ENCODE assay signal across 17 mouse cellular contexts in the genomic region with DNA sequence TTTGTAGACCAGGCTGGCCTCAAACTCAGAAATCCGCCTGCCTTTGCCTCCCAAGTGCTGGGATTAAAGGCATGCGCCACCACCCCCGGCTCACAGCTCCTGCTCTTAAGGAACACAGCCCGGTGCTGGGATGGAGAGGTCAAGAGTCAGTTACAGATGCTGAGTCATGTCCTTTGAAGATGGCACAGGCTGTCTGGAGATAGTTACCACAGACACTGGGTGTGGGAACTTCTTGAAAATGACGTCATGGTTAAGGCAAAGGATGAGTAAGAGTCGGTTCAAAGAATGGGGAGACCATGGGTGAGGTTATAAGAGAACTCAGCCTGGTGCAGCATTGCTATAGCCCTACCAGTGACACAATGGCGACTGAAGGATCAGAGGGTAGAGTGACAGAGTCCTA. TPM values are rescaled to one million over a fixed set of nuclear protein-coding genes. Genes with fewer than 3 reads are reported as not detected.
A peak's percentile ranks its signal among the peaks of the same experiment; 100 is the strongest.
DNase-seq lines count a peak whose midpoint lies in the region; ATAC-seq and TF ChIP-seq lines count a peak whose summit lies in the region.
"Had no signal": no experiment of that assay in that cellular context is flagged by ENCODE, and none has a peak within 500 bp of the region (broad histone marks: within the 10 kb centered on the region; RNA-seq: fewer than 3 reads in every experiment).

No protein-coding gene starts in this region.

- H3K36me3 ChIP-seq in heart, embryonic 12.5 days = no peaks in the 10 kb centered on the region
- H3K36me3 ChIP-seq in ES-E14 (ENCODE audit: control insufficient read depth, insufficient read depth, low read length, poor library complexity, severe bottlenecking) = no peaks in the 10 kb centered on the region
- no peaks in the 10 kb centered on the region for H3K36me3 ChIP-seq in liver, embryonic 15.5 days (replicated peaks)
- H3K36me3 ChIP-seq in neural tube, embryonic 15.5 days = no peaks in the 10 kb centered on the region
- H3K36me3 ChIP-seq in forebrain, embryonic 14.5 days (ENCODE audit: control insufficient read depth, insufficient read depth, low read length) = no peaks in the 10 kb centered on the region
- H3K36me3 ChIP-seq: embryonic facial prominence, embryonic 15.5 days; neural tube, embryonic 12.5 days had no signal

- in situ Hi-C loops in ES-E14 (cut with MboI; ENCODE audit: low sequenced_read_pairs in 2 of 2, unreplicated experiment in 2 of 2) = no loop called here

- peak; percentile 91 for ATAC-seq in heart, embryonic 12.5 days (ENCODE audit: insufficient number of reproducible peaks, low FRiP score)
- peak; percentile 97 for ATAC-seq in liver, embryonic 15.5 days (ENCODE audit: insufficient read depth)
- no peak for ATAC-seq in neural tube, embryonic 15.5 days (ENCODE audit: low FRiP score)
- ATAC-seq in forebrain, embryonic 14.5 days = no peak
- ATAC-seq: intestine, embryonic 16.5 days had no signal

- no peaks in the 10 kb centered on the region for H3K9me3 ChIP-seq in heart, embryonic 12.5 days (replicated peaks)
- no peaks in the 10 kb centered on the region for H3K9me3 ChIP-seq in ES-E14 (ENCODE audit: control insufficient read depth, insufficient read depth, low read depth, low read length)
- H3K9me3 ChIP-seq in liver, embryonic 15.5 days (replicated peaks) = no peaks in the 10 kb centered on the region
- no peaks in the 10 kb centered on the region for H3K9me3 ChIP-seq in neural tube, embryonic 15.5 days (replicated peaks)
- H3K9me3 ChIP-seq in forebrain, embryonic 14.5 days (replicated peaks; ENCODE audit: control insufficient read depth, low read length) = no peaks in the 10 kb centered on the region
- H3K9me3 ChIP-seq: embryonic facial prominence, embryonic 15.5 days; neural tube, embryonic 12.5 days had no signal

- H3K9ac ChIP-seq in heart, embryonic 12.5 days = no peak overlapping the region
- H3K9ac ChIP-seq in ES-E14 (ENCODE audit: insufficient read depth, low read depth, low read length, poor library complexity, severe bottlenecking) = peak overlapping the region; percentile 81; the same call in 1 of the 2 replicates
- H3K9ac ChIP-seq in liver, embryonic 15.5 days = no peak overlapping the region
- H3K9ac ChIP-seq in neural tube, embryonic 15.5 days (replicated peaks) = no peak overlapping the region
- no peak overlapping the region for H3K9ac ChIP-seq in forebrain, embryonic 14.5 days (ENCODE audit: low read length)
- H3K9ac ChIP-seq: embryonic facial prominence, embryonic 15.5 days; neural tube, embryonic 12.5 days had no signal

- 50% methylated on average over 7 of the region's 7 CpGs for WGBS in heart, embryonic 12.5 days
- 39% methylated on average over 7 of the region's 7 CpGs for WGBS in liver, embryonic 15.5 days (ENCODE audit: insufficient replicate concordance)
- 80% methylated on average over 7 of the region's 7 CpGs for WGBS in neural tube, embryonic 15.5 days
- WGBS in forebrain, embryonic 14.5 days = 87% methylated on average over 7 of the region's 7 CpGs

- H3K4me2 ChIP-seq in heart, embryonic 12.5 days = no peak overlapping the region
- peak overlapping the region; percentile 35 for H3K4me2 ChIP-seq in liver, embryonic 15.5 days
- H3K4me2 ChIP-seq in neural tube, embryonic 15.5 days = no peak overlapping the region
- H3K4me2 ChIP-seq in forebrain, embryonic 14.5 days (ENCODE audit: low read length) = no peak overlapping the region
- H3K4me2 ChIP-seq: embryonic facial prominence, embryonic 15.5 days; neural tube, embryonic 12.5 days had no signal

- H3K27ac ChIP-seq in heart, embryonic 12.5 days (ENCODE audit: poor library complexity, severe bottlenecking) = no peak overlapping the region
- H3K27ac ChIP-seq in ES-E14 (ENCODE audit: insufficient read depth, low read depth, low read length, poor library complexity, severe bottlenecking) = peak overlapping the region; percentile 99
- H3K27ac ChIP-seq in liver, embryonic 15.5 days (replicated peaks) = no peak overlapping the region
- H3K27ac ChIP-seq in neural tube, embryonic 15.5 days (replicated peaks) = no peak overlapping the region
- no peak overlapping the region for H3K27ac ChIP-seq in forebrain, embryonic 14.5 days (ENCODE audit: low read depth, low read length)
- H3K27ac ChIP-seq: embryonic facial prominence, embryonic 15.5 days; neural tube, embryonic 12.5 days had no signal

- no peaks in the 10 kb centered on the region for H3K27me3 ChIP-seq in heart, embryonic 12.5 days (replicated peaks)
- peaks cover 5% of the 10 kb centered on the region; the same call in 1 of the 2 replicates for H3K27me3 ChIP-seq in liver, embryonic 15.5 days
- H3K27me3 ChIP-seq in neural tube, embryonic 15.5 days (replicated peaks) = no peaks in the 10 kb centered on the region
- H3K27me3 ChIP-seq in forebrain, embryonic 14.5 days (replicated peaks; ENCODE audit: control insufficient read depth, insufficient read depth, low read length) = no peaks in the 10 kb centered on the region
- H3K27me3 ChIP-seq: embryonic facial prominence, embryonic 15.5 days; neural tube, embryonic 12.5 days had no signal

- peaks cover 29% of the 10 kb centered on the region for H3K4me1 ChIP-seq in heart, embryonic 12.5 days (replicated peaks)
- peaks cover 21 to 34% of the 10 kb centered on the region in 2 experiments for H3K4me1 ChIP-seq in ES-E14 (ENCODE audit: control insufficient read depth in 2 of 2, insufficient read depth in 2 of 2, low read length in 2 of 2, poor library complexity in 1 of 2)
- H3K4me1 ChIP-seq in liver, embryonic 15.5 days (replicated peaks) = peaks cover 19% of the 10 kb centered on the region
- H3K4me1 ChIP-seq in neural tube, embryonic 15.5 days = no peaks in the 10 kb centered on the region
- no peaks in the 10 kb centered on the region for H3K4me1 ChIP-seq in forebrain, embryonic 14.5 days (ENCODE audit: control insufficient read depth, insufficient read depth, low read length)

- DNase-seq in heart, adult 8-10 months (ENCODE audit: low spot score) = no peak
- DNase-seq in ES-E14 (ENCODE audit: low read depth, low spot score) = no peak
- DNase-seq in c-Kit-positive CD71-positive TER-119-negative erythroid progenitor cells, embryonic 14.5 days (ENCODE audit: low read depth) = peak; percentile 63
- DNase-seq in thymus, postnatal 36 days = no peak
- no peak for DNase-seq in forebrain, embryonic 14.5 days (ENCODE audit: low spot score)
- DNase-seq: cerebellum, adult 9-11 months; heart, adult 11 months; lung, adult 18-20 months; retina, postnatal 1 day had no signal

- H3K4me3 ChIP-seq in heart, embryonic 12.5 days = no peak overlapping the region
- H3K4me3 ChIP-seq in ES-E14 (ENCODE audit: insufficient read depth in 1 of 2, low read depth in 1 of 2, low read length in 2 of 2, poor library complexity in 1 of 2, severe bottlenecking in 1 of 2) = no peak overlapping the region
- no peak overlapping the region for H3K4me3 ChIP-seq in liver, embryonic 15.5 days (replicated peaks)
- H3K4me3 ChIP-seq in neural tube, embryonic 15.5 days (replicated peaks) = no peak overlapping the region
- H3K4me3 ChIP-seq in forebrain, embryonic 14.5 days (ENCODE audit: low read depth, low read length) = no peak overlapping the region
- H3K4me3 ChIP-seq: embryonic facial prominence, embryonic 15.5 days; neural tube, embryonic 12.5 days had no signal

TF ChIP-seq in ES-E14, 5 proteins besides CTCF, POLR2A, EP300 and RAD21:
- no peak for TF ChIP-seq CHD2 (IDR thresholded peaks at IDR 0.05; ENCODE audit: low read depth, low read length)
- TF ChIP-seq HCFC1 (IDR thresholded peaks at IDR 0.05; ENCODE audit: borderline replicate concordance, insufficient read depth, low read length) = no peak
- peak; percentile 91 for TF ChIP-seq MAFK (IDR thresholded peaks at IDR 0.05; ENCODE audit: insufficient read depth, low read depth, low read length)
- TF ChIP-seq ZC3H11A (IDR thresholded peaks at IDR 0.05; ENCODE audit: borderline replicate concordance, low read depth, low read length) = no peak

RNA-seq across cellular contexts. Expression of gene Klhdc8a, which starts 33.8 kb away (rescaled TPM):
- polyA plus RNA-seq in heart, embryonic 12.5 days (2016; fragmentation: Nextera tagmentation; extraction: Ambion mirVana) = 0.55 and 0.81 TPM in 2 replicates
- total RNA-seq in heart, adult 8-10 months (2022) = 10 to 100 TPM; 11.8 to 22.9 (median 17.5) TPM
- total RNA-seq in ES-E14 (2012; rRNA removed) = 1.2 and 2.8 TPM in 2 replicates
- 0.07 and 0.08 TPM in 2 replicates for polyA plus RNA-seq in liver, embryonic 15.5 days (2015; fragmentation: Nextera tagmentation; extraction: Ambion mirVana)
- 7.5 TPM in 2 replicates for polyA plus RNA-seq in neural tube, embryonic 15.5 days (2015; fragmentation: Nextera tagmentation; extraction: Ambion mirVana)
- 3.4 TPM in 2 replicates for polyA plus RNA-seq in forebrain, embryonic 14.5 days (2014; fragmentation: Nextera tagmentation; extraction: Ambion mirVana)
- total RNA-seq: hematopoietic stem cell, adult 5-6 weeks had no signal

RNA-seq across cellular contexts. Expression of gene Gm10188, which starts 35.0 kb away (rescaled TPM):
- not detected in 2 replicates for polyA plus RNA-seq in heart, embryonic 12.5 days (2016; fragmentation: Nextera tagmentation; extraction: Ambion mirVana)
- total RNA-seq in heart, adult 8-10 months (2022) = not detected
- total RNA-seq in ES-E14 (2012; rRNA removed) = 0.37 TPM in 1 of 2 replicates, not detected in the other
- not detected in 2 replicates for polyA plus RNA-seq in liver, embryonic 15.5 days (2015; fragmentation: Nextera tagmentation; extraction: Ambion mirVana)
- polyA plus RNA-seq in neural tube, embryonic 15.5 days (2015; fragmentation: Nextera tagmentation; extraction: Ambion mirVana) = 0.50 and 0.59 TPM in 2 replicates
- not detected in 2 replicates for polyA plus RNA-seq in forebrain, embryonic 14.5 days (2014; fragmentation: Nextera tagmentation; extraction: Ambion mirVana)
- total RNA-seq: hematopoietic stem cell, adult 5-6 weeks; left cerebral cortex, adult 8-10 months had no signal
- polyA plus RNA-seq: embryonic facial prominence, embryonic 15.5 days; intestine, embryonic 16.5 days had no signal

RNA-seq across cellular contexts. Expression of gene Nuak2, which starts 51.3 kb away (rescaled TPM):
- 2.6 and 3.1 TPM in 2 replicates for polyA plus RNA-seq in heart, embryonic 12.5 days (2016; fragmentation: Nextera tagmentation; extraction: Ambion mirVana)
- total RNA-seq in heart, adult 8-10 months (2022) = 1 to 10 TPM; 3.8 to 5.2 (median 4.0) TPM
- total RNA-seq in ES-E14 (2012; rRNA removed) = 7.4 and 8.0 TPM in 2 replicates
- polyA plus RNA-seq in liver, embryonic 15.5 days (2015; fragmentation: Nextera tagmentation; extraction: Ambion mirVana) = 3.1 and 3.6 TPM in 2 replicates
- polyA plus RNA-seq in neural tube, embryonic 15.5 days (2015; fragmentation: Nextera tagmentation; extraction: Ambion mirVana) = 6.6 and 7.1 TPM in 2 replicates
- polyA plus RNA-seq in forebrain, embryonic 14.5 days (2014; fragmentation: Nextera tagmentation; extraction: Ambion mirVana) = 18.8 and 20.1 TPM in 2 replicates

Comparison
In these comparisons a context has a peak if more than half of its experiments do, and no peak if none do; other contexts are left out.
1. ATAC-seq: peak in heart, embryonic 12.5 days (single experiment) and liver, embryonic 15.5 days (single experiment); none in neural tube, embryonic 15.5 days (single experiment) and forebrain, embryonic 14.5 days (single experiment).